Mouse (Mus musculus): ENCODE results near the gene Clic4. TPM values are rescaled to one million over a fixed set of nuclear protein-coding genes. Genes with fewer than 3 reads are reported as not detected.
A peak's percentile ranks its signal among the peaks of the same experiment; 100 is the strongest.

The Clic4 gene
- polyA plus RNA-seq, 1 experiment from 2014 or later = 74.1 TPM

- DNase-seq (ENCODE audit: low spot score) (peak; percentile 82), ATAC-seq (peak; percentile 91)
- Histone ChIP-seq H3K36me3 (ENCODE audit: control insufficient read depth, insufficient read depth, low read length) (no peaks in the 10 kb centered on the region), H3K9ac (ENCODE audit: low read length) (no peak overlapping the region), H3K4me2 (ENCODE audit: low read length) (peak overlapping the region; percentile 30; the same call in 1 of the 2 replicates), H3K9me3 (replicated peaks; ENCODE audit: control insufficient read depth, low read length) (no peaks in the 10 kb centered on the region), H3K4me3 (ENCODE audit: low read depth, low read length) (no peak overlapping the region), H3K27me3 (replicated peaks; ENCODE audit: control insufficient read depth, insufficient read depth, low read length) (no peaks in the 10 kb centered on the region), H3K4me1 (ENCODE audit: control insufficient read depth, insufficient read depth, low read length) (peaks cover 10% of the 10 kb centered on the region), H3K27ac (ENCODE audit: low read depth, low read length) (0 out of 2 replicates have a peak overlapping the region, but pooled peaks have one; percentile 27)
- WGBS = 42% methylated on average over 15 of the region's 15 CpGs
These were observed 25.4 kb upstream of the Clic4 start for GRCm38 (mm10) chr4:135297931-135298546.

DNA sequence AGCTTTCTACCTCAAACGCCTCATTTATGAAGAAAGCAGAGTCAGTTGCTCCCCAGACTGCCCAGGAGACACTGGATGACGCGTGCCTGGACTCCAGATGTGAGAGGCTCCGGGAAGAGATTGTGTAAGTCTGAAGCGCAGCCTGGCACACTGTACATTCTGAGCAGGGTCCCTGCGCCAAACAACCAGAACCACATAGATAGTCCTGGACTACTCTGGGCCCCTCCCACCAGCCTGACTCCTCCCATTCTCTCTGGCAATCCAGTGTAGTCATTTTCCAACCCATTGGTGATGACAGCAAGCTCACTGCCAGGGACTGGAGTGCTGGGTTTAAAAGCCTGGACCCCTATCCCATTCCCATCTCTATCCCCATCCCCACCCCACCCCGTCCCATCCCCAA, 24.5 kb upstream of the Clic4 start:
- Histone ChIP-seq H3K4me2 (ENCODE audit: low read length) (no peak overlapping the region), H3K9ac (ENCODE audit: low read length) (no peak overlapping the region), H3K9me3 (replicated peaks; ENCODE audit: control insufficient read depth, low read length) (no peaks in the 10 kb centered on the region), H3K36me3 (ENCODE audit: control insufficient read depth, insufficient read depth, low read length) (no peaks in the 10 kb centered on the region), H3K27me3 (replicated peaks; ENCODE audit: control insufficient read depth, insufficient read depth, low read length) (no peaks in the 10 kb centered on the region), H3K4me1 (ENCODE audit: control insufficient read depth, insufficient read depth, low read length) (peaks cover 10% of the 10 kb centered on the region), H3K4me3 (ENCODE audit: low read depth, low read length) (no peak overlapping the region), H3K27ac (ENCODE audit: low read depth, low read length) (no peak overlapping the region)
- DNase-seq (ENCODE audit: low spot score) = no peak
- no peak for ATAC-seq
- 84% methylated on average over 7 of the region's 7 CpGs for WGBS

GRCm38 (mm10) chr4:135296565-135296964, 24.0 kb upstream of the Clic4 start:
- H3K4me1 ChIP-seq (ENCODE audit: control insufficient read depth, insufficient read depth, low read length) = peaks cover 10% of the 10 kb centered on the region
- H3K4me2 ChIP-seq (ENCODE audit: low read length) = no peak overlapping the region

DNA sequence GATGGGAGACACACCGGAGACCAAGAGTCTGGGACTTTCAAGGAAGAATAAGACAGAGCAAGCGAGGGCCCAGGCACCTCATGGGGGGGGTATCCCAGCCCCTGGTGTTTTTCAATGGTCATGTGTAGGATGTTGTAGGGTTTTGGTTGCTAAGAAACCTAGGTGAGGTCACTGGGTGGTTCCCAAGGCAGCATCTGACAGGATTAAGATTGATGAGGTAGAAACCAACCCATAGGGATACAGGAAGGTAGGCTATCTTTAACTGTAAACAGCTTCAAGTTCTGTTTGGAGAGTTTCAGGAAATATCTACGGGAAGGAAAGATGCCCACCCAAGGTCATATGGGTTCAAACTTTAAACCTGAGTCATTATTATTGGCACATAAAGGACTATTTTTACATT, 21.2 kb upstream of the Clic4 start:
- Histone ChIP-seq H3K36me3 (ENCODE audit: control insufficient read depth, insufficient read depth, low read length) (no peaks in the 10 kb centered on the region), H3K9me3 (replicated peaks; ENCODE audit: control insufficient read depth, low read length) (no peaks in the 10 kb centered on the region), H3K27ac (ENCODE audit: low read depth, low read length) (no peak overlapping the region), H3K9ac (ENCODE audit: low read length) (no peak overlapping the region), H3K4me2 (ENCODE audit: low read length) (no peak overlapping the region), H3K4me1 (ENCODE audit: control insufficient read depth, insufficient read depth, low read length) (peaks cover 10% of the 10 kb centered on the region), H3K4me3 (ENCODE audit: low read depth, low read length) (no peak overlapping the region), H3K27me3 (replicated peaks; ENCODE audit: control insufficient read depth, insufficient read depth, low read length) (no peaks in the 10 kb centered on the region)
- 93% methylated on average over 3 of the region's 3 CpGs for WGBS
- no peak for ATAC-seq
- DNase-seq (ENCODE audit: low spot score) = no peak

More at GRCm38 (mm10) chr4:135296565-135296964, 24.0 kb upstream of the Clic4 start:
- no peaks in the 10 kb centered on the region for H3K9me3 ChIP-seq (replicated peaks; ENCODE audit: control insufficient read depth, low read length)
- ATAC-seq (no peak), DNase-seq (ENCODE audit: low spot score) (no peak)
- H3K9ac ChIP-seq (ENCODE audit: low read length) = no peak overlapping the region
- H3K27me3 ChIP-seq (replicated peaks; ENCODE audit: control insufficient read depth, insufficient read depth, low read length) = no peaks in the 10 kb centered on the region
- H3K27ac ChIP-seq (ENCODE audit: low read depth, low read length) = no peak overlapping the region
- no peaks in the 10 kb centered on the region for H3K36me3 ChIP-seq (ENCODE audit: control insufficient read depth, insufficient read depth, low read length)
- H3K4me3 ChIP-seq (ENCODE audit: low read depth, low read length) = no peak overlapping the region

DNA sequence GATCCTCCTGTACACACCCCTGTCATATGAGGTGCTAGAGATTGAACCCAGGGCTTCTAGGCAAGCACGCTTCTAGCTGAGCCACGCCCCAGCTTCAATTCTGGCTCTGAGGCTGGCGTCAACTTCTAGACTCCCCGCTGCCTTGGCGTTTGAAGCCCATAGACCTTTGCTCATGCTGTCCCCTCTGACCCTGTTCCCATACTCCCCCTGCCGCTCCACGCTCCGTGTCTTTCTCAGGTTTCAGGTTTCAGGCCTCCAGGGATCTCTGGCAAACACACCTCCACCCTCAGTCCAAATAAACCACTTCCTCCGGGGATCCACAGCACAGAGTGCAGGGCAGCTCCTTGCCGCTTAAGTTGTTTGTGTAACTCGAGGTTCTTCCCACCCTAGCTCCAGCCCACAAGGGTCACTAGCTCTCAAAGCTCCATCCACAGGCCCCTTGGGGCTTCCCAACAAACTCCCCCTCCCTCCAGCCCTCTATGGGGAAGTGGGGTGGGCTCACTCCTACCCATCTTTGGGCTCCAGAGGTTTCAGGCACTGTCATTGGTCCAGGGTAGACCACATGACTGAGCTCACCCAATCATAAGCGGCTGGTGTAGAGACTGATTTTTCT, 20.0 kb upstream of the Clic4 start:
- DNase-seq (ENCODE audit: low spot score) = no peak
- peaks cover under 1% of the 10 kb centered on the region; the same call in 1 of the 2 replicates for H3K4me1 ChIP-seq (ENCODE audit: control insufficient read depth, insufficient read depth, low read length)
- H3K27ac ChIP-seq (ENCODE audit: low read depth, low read length) = no peak overlapping the region
- no peaks in the 10 kb centered on the region for H3K36me3 ChIP-seq (ENCODE audit: control insufficient read depth, insufficient read depth, low read length)
- H3K4me2 ChIP-seq (ENCODE audit: low read length) = no peak overlapping the region
- no peak overlapping the region for H3K4me3 ChIP-seq (ENCODE audit: low read depth, low read length)
- 14% methylated on average over 12 of the region's 12 CpGs for WGBS
- H3K9ac ChIP-seq (ENCODE audit: low read length) = no peak overlapping the region
- ATAC-seq = no peak
- H3K9me3 ChIP-seq (replicated peaks; ENCODE audit: control insufficient read depth, low read length) = no peaks in the 10 kb centered on the region
- H3K27me3 ChIP-seq (replicated peaks; ENCODE audit: control insufficient read depth, insufficient read depth, low read length) = no peaks in the 10 kb centered on the region

DNA sequence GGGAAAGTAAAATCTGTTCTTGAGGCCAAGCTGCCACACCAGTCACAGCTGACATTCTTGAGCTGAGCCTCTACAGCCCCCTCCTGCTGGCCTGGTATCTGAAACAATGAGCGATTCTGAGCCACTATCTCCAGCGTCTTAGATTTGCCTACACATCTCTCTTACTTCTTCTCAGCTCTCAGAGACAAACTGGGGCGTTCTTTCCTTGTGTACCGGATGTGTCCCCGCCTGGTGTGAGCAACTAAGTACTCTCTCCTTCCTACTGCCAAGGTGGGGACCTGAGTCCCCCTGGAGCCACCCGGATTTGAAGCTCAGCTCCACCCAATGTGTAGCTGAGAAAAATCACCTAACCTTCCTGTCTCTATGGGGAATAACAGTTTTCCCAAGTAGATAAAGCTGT, 19.2 kb upstream of the Clic4 start:
- 58% methylated on average over 6 of the region's 6 CpGs for WGBS
- no peak overlapping the region for H3K4me3 ChIP-seq (ENCODE audit: low read depth, low read length)
- ATAC-seq (no peak), DNase-seq (ENCODE audit: low spot score) (no peak)
- no peaks in the 10 kb centered on the region for H3K27me3 ChIP-seq (replicated peaks; ENCODE audit: control insufficient read depth, insufficient read depth, low read length)
- no peaks in the 10 kb centered on the region for H3K4me1 ChIP-seq (ENCODE audit: control insufficient read depth, insufficient read depth, low read length)
- H3K27ac ChIP-seq (ENCODE audit: low read depth, low read length) = no peak overlapping the region
- no peaks in the 10 kb centered on the region for H3K9me3 ChIP-seq (replicated peaks; ENCODE audit: control insufficient read depth, low read length)
- no peak overlapping the region for H3K9ac ChIP-seq (ENCODE audit: low read length)
- H3K36me3 ChIP-seq (ENCODE audit: control insufficient read depth, insufficient read depth, low read length) = no peaks in the 10 kb centered on the region
- H3K4me2 ChIP-seq (ENCODE audit: low read length) = no peak overlapping the region

GRCm38 (mm10) chr4:135291199-135291598, 18.6 kb upstream of the Clic4 start:
- no peak overlapping the region for H3K4me3 ChIP-seq (ENCODE audit: low read depth, low read length)
- no peaks in the 10 kb centered on the region for H3K9me3 ChIP-seq (replicated peaks; ENCODE audit: control insufficient read depth, low read length)
- H3K4me1 ChIP-seq (ENCODE audit: control insufficient read depth, insufficient read depth, low read length) = no peaks in the 10 kb centered on the region
- WGBS = 91% methylated on average over 8 of the region's 8 CpGs
- H3K9ac ChIP-seq (ENCODE audit: low read length) = no peak overlapping the region
- ATAC-seq = no peak
- H3K27ac ChIP-seq (ENCODE audit: low read depth, low read length) = no peak overlapping the region
- DNase-seq (ENCODE audit: low spot score) = no peak
- H3K36me3 ChIP-seq (ENCODE audit: control insufficient read depth, insufficient read depth, low read length) = no peaks in the 10 kb centered on the region
- H3K27me3 ChIP-seq (replicated peaks; ENCODE audit: control insufficient read depth, insufficient read depth, low read length) = no peaks in the 10 kb centered on the region
- no peak overlapping the region for H3K4me2 ChIP-seq (ENCODE audit: low read length)

DNA sequence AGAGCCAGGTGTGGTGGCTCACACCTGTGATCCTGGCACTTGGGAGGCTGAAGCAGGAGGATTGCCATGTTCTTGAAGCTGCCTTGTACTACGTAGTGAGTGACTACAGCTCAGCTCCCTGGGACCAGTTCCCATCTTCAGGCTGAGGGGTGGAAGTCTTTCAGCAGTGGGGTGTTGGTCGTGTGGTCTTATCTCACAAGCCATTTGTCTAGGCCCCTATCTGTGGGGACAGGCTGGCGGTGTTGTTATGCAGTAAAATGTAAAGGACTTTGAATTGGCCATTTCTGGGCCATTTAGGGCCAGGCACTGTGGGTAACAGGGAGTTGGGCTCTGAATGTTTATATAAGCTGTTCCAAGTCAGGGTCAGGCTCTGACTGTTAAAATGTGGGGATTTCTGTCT, 15.4 kb upstream of the Clic4 start:
- Histone ChIP-seq H3K27ac (ENCODE audit: low read depth, low read length) (no peak overlapping the region), H3K27me3 (replicated peaks; ENCODE audit: control insufficient read depth, insufficient read depth, low read length) (no peaks in the 10 kb centered on the region), H3K4me1 (ENCODE audit: control insufficient read depth, insufficient read depth, low read length) (no peaks in the 10 kb centered on the region), H3K4me2 (ENCODE audit: low read length) (no peak overlapping the region), H3K36me3 (ENCODE audit: control insufficient read depth, insufficient read depth, low read length) (no peaks in the 10 kb centered on the region), H3K4me3 (ENCODE audit: low read depth, low read length) (no peak overlapping the region), H3K9ac (ENCODE audit: low read length) (no peak overlapping the region), H3K9me3 (replicated peaks; ENCODE audit: control insufficient read depth, low read length) (no peaks in the 10 kb centered on the region)
- 82% methylated on average over 3 of the region's 3 CpGs for WGBS
- ATAC-seq = no peak
- no peak for DNase-seq (ENCODE audit: low spot score)

GRCm38 (mm10) chr4:135286833-135287395, 14.3 kb upstream of the Clic4 start:
- H3K4me1 ChIP-seq (ENCODE audit: control insufficient read depth, insufficient read depth, low read length) = no peaks in the 10 kb centered on the region
- no peak for DNase-seq (ENCODE audit: low spot score)
- no peak overlapping the region for H3K9ac ChIP-seq (ENCODE audit: low read length)
- no peak overlapping the region for H3K27ac ChIP-seq (ENCODE audit: low read depth, low read length)
- H3K4me2 ChIP-seq (ENCODE audit: low read length) = no peak overlapping the region
- no peaks in the 10 kb centered on the region for H3K27me3 ChIP-seq (replicated peaks; ENCODE audit: control insufficient read depth, insufficient read depth, low read length)
- no peaks in the 10 kb centered on the region for H3K36me3 ChIP-seq (ENCODE audit: control insufficient read depth, insufficient read depth, low read length)
- no peak overlapping the region for H3K4me3 ChIP-seq (ENCODE audit: low read depth, low read length)
- WGBS = 16% methylated on average over 16 of the region's 16 CpGs
- ATAC-seq = no peak
- H3K9me3 ChIP-seq (replicated peaks; ENCODE audit: control insufficient read depth, low read length) = no peaks in the 10 kb centered on the region

Measured in forebrain, embryonic 14.5 days (tissue).